Mouse (Mus musculus) heart, postnatal 25 days (tissue): ENCODE measurements at regions not wholly inside any gene's neighbourhood (a gene's known extent, or its start where the extent isn't known, plus 50 kb on each side); places are given as distances from the start of the nearest gene placed in this dataset.

Experiments
- DNase-seq: peaks from one replicate; pipeline ENCODE4 v3.0.0; 2022; ENCODE audit warnings: low spot score
- intact Hi-C: fragments of 180-260 bp; cut with DNase I; formaldehyde crosslinking; loops from one replicate; pipeline ENCODE4 v1.15.1; 2025

GRCm38 (mm10) chr5:51933331-51933730 is 257.0 kb downstream of the Dhx15 start:
- intact Hi-C loops = no loop called here
- no peak for DNase-seq

- DNase-seq = no peak
- intact Hi-C loops = no loop called here
Observed at GRCm38 (mm10) chr5:51930416-51930815, 259.9 kb downstream of the Dhx15 start.

GRCm38 (mm10) chr5:51928801-51929200 is 261.5 kb downstream of the Dhx15 start:
- DNase-seq = no peak
- intact Hi-C loops = no loop called here

GRCm38 (mm10) chr5:51923417-51923816 is 266.9 kb downstream of the Dhx15 start:
- intact Hi-C loops = no loop called here
- no peak for DNase-seq

- no peak for DNase-seq
- intact Hi-C loops = no loop called here
Observed at GRCm38 (mm10) chr5:51922973-51923372, 267.3 kb downstream of the Dhx15 start.

GRCm38 (mm10) chr5:51922494-51922893 is 267.8 kb downstream of the Dhx15 start:
- intact Hi-C loops = no loop called here
- no peak for DNase-seq

- intact Hi-C loops = no loop called here
- DNase-seq = no peak
Observed at GRCm38 (mm10) chr5:51917812-51918448, 272.4 kb downstream of the Dhx15 start.

- intact Hi-C loops = no loop called here
Observed at GRCm38 (mm10) chr5:51914731-51915130, 275.6 kb downstream of the Dhx15 start.

GRCm38 (mm10) chr5:51908861-51909260 is 281.5 kb downstream of the Dhx15 start:
- intact Hi-C loops = loop anchor here (2.0 kb wide), 1 partner anchor 156 kb away; no protein-coding TSS in a partner anchor
- no peak for DNase-seq

More at GRCm38 (mm10) chr5:51914731-51915130, 275.6 kb downstream of the Dhx15 start:
- DNase-seq = no peak

- intact Hi-C loops = no loop called here
- DNase-seq = no peak
Observed at GRCm38 (mm10) chr5:51906315-51907109, 283.8 kb downstream of the Dhx15 start.

- intact Hi-C loops = no loop called here
- DNase-seq = no peak
Observed at GRCm38 (mm10) chr5:51894159-51894558, 296.2 kb downstream of the Dhx15 start.

- DNase-seq = no peak
- intact Hi-C loops = no loop called here
Observed at GRCm38 (mm10) chr5:51891341-51891740, 299.0 kb downstream of the Dhx15 start.

GRCm38 (mm10) chr5:51888404-51888803 is 301.9 kb downstream of the Dhx15 start:
- no peak for DNase-seq
- intact Hi-C loops = no loop called here

- no peak for DNase-seq
- intact Hi-C loops = no loop called here
Observed at GRCm38 (mm10) chr5:51882594-51882993, 307.7 kb downstream of the Dhx15 start.

- DNase-seq = no peak
- intact Hi-C loops = no loop called here
Observed at GRCm38 (mm10) chr5:51882173-51882572, 308.1 kb downstream of the Dhx15 start.

- DNase-seq = no peak
- intact Hi-C loops = no loop called here
Observed at GRCm38 (mm10) chr5:51876846-51877245, 309.3 kb upstream of the Ppargc1a start.

- intact Hi-C loops = no loop called here
- DNase-seq = no peak
Observed at GRCm38 (mm10) chr5:51873571-51873970, 306.0 kb upstream of the Ppargc1a start.

GRCm38 (mm10) chr5:51871735-51872134 is 304.2 kb upstream of the Ppargc1a start:
- no peak for DNase-seq
- intact Hi-C loops = no loop called here

- intact Hi-C loops = no loop called here
- DNase-seq = no peak
Observed at GRCm38 (mm10) chr5:51868223-51868713, 300.7 kb upstream of the Ppargc1a start.

GRCm38 (mm10) chr5:51866002-51866401 is 298.5 kb upstream of the Ppargc1a start:
- DNase-seq = no peak
- intact Hi-C loops = no loop called here

GRCm38 (mm10) chr5:51860496-51860895 is 293.0 kb upstream of the Ppargc1a start:
- intact Hi-C loops = no loop called here
- DNase-seq = no peak
